Mouse (Mus musculus) thymus, adult 2 months (tissue): ENCODE results near the gene Asf1b. TPM values are rescaled to one million over a fixed set of nuclear protein-coding genes. Genes with fewer than 3 reads are reported as not detected.
"Not testable (repeated sequence)": the region's sequence is repeated elsewhere in the genome, so short reads cannot be mapped to it uniquely, and the experiment has no call there.

Experiments
- DNase-seq: peaks from one replicate; pipeline ENCODE4 v3.0.0; 2021
- H3K27ac ChIP-seq: fragments of 200-500 bp; 2 replicates; pipeline ENCODE4 v1.5.1; 2012; ENCODE audit warnings: low read length, control low read depth; ENCODE audit not compliant: control insufficient read depth, insufficient read depth
- H3K27me3 ChIP-seq: fragments of 200-500 bp; 2 replicates; pipeline ENCODE4 v1.6.1; 2012; ENCODE audit warnings: mild to moderate bottlenecking, low read length, moderate library complexity, mixed read lengths; ENCODE audit not compliant: control insufficient read depth, insufficient read depth
- H3K36me3 ChIP-seq: fragments of 200-500 bp; 2 replicates; pipeline ENCODE4 v1.6.1; 2012; ENCODE audit warnings: mild to moderate bottlenecking, low read length, moderate library complexity; ENCODE audit not compliant: control insufficient read depth, insufficient read depth
- H3K4me1 ChIP-seq: fragments of 200-500 bp; replicated peaks from 2 replicates; pipeline ENCODE4 v1.6.1; 2012; ENCODE audit warnings: low read length; ENCODE audit not compliant: control insufficient read depth, insufficient read depth
- H3K4me3 ChIP-seq: fragments of 200-500 bp; 2 replicates; pipeline ENCODE4 v1.5.1; 2012; ENCODE audit warnings: mild to moderate bottlenecking, low read length, control low read depth, moderate library complexity; ENCODE audit not compliant: control insufficient read depth, insufficient read depth
- CTCF ChIP-seq: fragments of 200-500 bp; IDR thresholded peaks from 2 replicates; pipeline ENCODE4 v1.5.1; 2012; ENCODE audit warnings: mild to moderate bottlenecking, control low read depth, low read length, moderate library complexity, borderline replicate concordance; ENCODE audit not compliant: control insufficient read depth, poor library complexity, insufficient read depth; ENCODE audit errors: extremely low read depth
- POLR2A ChIP-seq: fragments of 200-500 bp; IDR thresholded peaks from 2 replicates; pipeline ENCODE4 v1.6.1; 2012; ENCODE audit warnings: mild to moderate bottlenecking, low read length, control low read depth, moderate library complexity; ENCODE audit not compliant: control insufficient read depth, poor library complexity, insufficient read depth; ENCODE audit errors: extremely low read depth
- whole genome bisulfite sequencing: fragments of 180-500 bp; shearing (Covaris S2); methylation state at CpG from one replicate; pipeline ENCODE4 v1.1.7; 2018; 5-methylcytosine and 5-hydroxymethylcytosine counted together
- polyA plus RNA-seq: library from polyadenylated mRNA; depleted of rRNA; stranded (reverse); fragments of >200 nt; gene quantifications from 2 replicates; pipeline ENCODE4 v1.2.3, GENCODE M21; 2012

Gene Asf1b
- polyA plus RNA-seq, 1 experiment, result 170 TPM

GRCm38 (mm10) chr8:83978200-83978599 lies 22.9 kb downstream of the Asf1b start:
- no peaks in the 10 kb centered on the region for H3K27me3 ChIP-seq
- H3K4me1 ChIP-seq, result peaks cover 25% of the 10 kb centered on the region
- DNase-seq, result no peak
- TF ChIP-seq POLR2A (no peak), CTCF (no peak)
- no peaks in the 10 kb centered on the region for H3K36me3 ChIP-seq
- no peak overlapping the region for H3K4me3 ChIP-seq
- 93% methylated on average over 9 of the region's 9 CpGs for WGBS
- no peak overlapping the region for H3K27ac ChIP-seq

GRCm38 (mm10) chr8:83980250-83980649 lies 24.9 kb downstream of the Asf1b start:
- no peaks in the 10 kb centered on the region for H3K36me3 ChIP-seq
- H3K27ac ChIP-seq, result no peak overlapping the region
- no peak for DNase-seq

GRCm38 (mm10) chr8:83980845-83981244 lies 25.5 kb downstream of the Asf1b start:
- no peak for DNase-seq
- Histone ChIP-seq H3K27ac (no peak overlapping the region), H3K4me1 (peaks cover 14% of the 10 kb centered on the region), H3K4me3 (no peak overlapping the region), H3K36me3 (no peaks in the 10 kb centered on the region), H3K27me3 (no peaks in the 10 kb centered on the region)
- TF ChIP-seq CTCF (no peak), POLR2A (no peak)
- WGBS, result 92% methylated on average over 8 of the region's 8 CpGs

More at GRCm38 (mm10) chr8:83980250-83980649, 24.9 kb downstream of the Asf1b start:
- Histone ChIP-seq H3K4me3 (no peak overlapping the region), H3K4me1 (peaks cover 14% of the 10 kb centered on the region), H3K27me3 (no peaks in the 10 kb centered on the region)
- WGBS, result 92% methylated on average over 1 of the region's 1 CpGs
- TF ChIP-seq POLR2A (no peak), CTCF (no peak)

GRCm38 (mm10) chr8:83981533-83981932 lies 26.2 kb downstream of the Asf1b start:
- Histone ChIP-seq H3K4me1 (peaks cover 14% of the 10 kb centered on the region), H3K27me3 (no peaks in the 10 kb centered on the region), H3K4me3 (no peak overlapping the region), H3K36me3 (peaks cover under 1% of the 10 kb centered on the region), H3K27ac (no peak overlapping the region)
- 95% methylated on average over 7 of the region's 7 CpGs for WGBS
- DNase-seq, result no peak
- TF ChIP-seq POLR2A (no peak), CTCF (no peak)

- DNase-seq, result no peak
- Histone ChIP-seq H3K4me1 (peaks cover 8% of the 10 kb centered on the region), H3K36me3 (peaks cover 7% of the 10 kb centered on the region), H3K27me3 (no peaks in the 10 kb centered on the region), H3K27ac (no peak overlapping the region), H3K4me3 (no peak overlapping the region)
- TF ChIP-seq POLR2A (no peak), CTCF (no peak)
- WGBS, result 93% methylated on average over 4 of the region's 4 CpGs
Observed at GRCm38 (mm10) chr8:83982449-83982848, 27.1 kb downstream of the Asf1b start.

GRCm38 (mm10) chr8:83983222-83983621 lies 27.9 kb downstream of the Asf1b start:
- H3K27ac ChIP-seq, H3K4me1 ChIP-seq, H3K27me3 ChIP-seq, H3K4me3 ChIP-seq, DNase-seq: not testable (repeated sequence)
- peaks cover 13% of the 10 kb centered on the region for H3K36me3 ChIP-seq
- WGBS, result 96% methylated on average over 2 of the region's 2 CpGs

GRCm38 (mm10) chr8:83989243-83989642 lies 33.9 kb downstream of the Asf1b start:
- no peak for DNase-seq
- Histone ChIP-seq H3K36me3 (peaks cover 17% of the 10 kb centered on the region), H3K4me3 (no peak overlapping the region), H3K27me3 (no peaks in the 10 kb centered on the region), H3K27ac (no peak overlapping the region), H3K4me1 (no peaks in the 10 kb centered on the region)
- TF ChIP-seq POLR2A (no peak), CTCF (no peak)
- 49% methylated on average over 7 of the region's 7 CpGs for WGBS
